ENCODE assay signal across 30 mouse cellular contexts in the genomic region with DNA sequence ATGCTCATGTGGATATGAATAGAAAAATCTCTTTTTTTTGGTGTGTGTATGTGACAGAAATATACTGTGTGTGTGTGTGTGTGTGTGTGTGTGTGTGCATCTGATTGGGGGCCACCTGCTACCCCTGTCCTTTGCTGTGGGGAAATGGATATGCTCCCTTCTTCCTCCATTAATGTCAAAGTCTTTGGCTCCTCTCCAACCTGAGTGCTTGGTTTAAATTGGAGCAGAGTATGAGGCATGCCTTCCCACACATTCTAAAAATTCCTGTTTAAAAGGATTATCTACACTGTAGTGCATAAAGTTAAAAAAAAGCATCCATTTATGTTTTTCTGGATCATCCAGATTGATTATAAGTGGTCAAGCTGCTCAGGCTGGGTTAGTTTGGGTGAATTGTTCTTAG.
DNase-seq lines count a peak whose midpoint lies in the region; ATAC-seq and TF ChIP-seq lines count a peak whose summit lies in the region.
"Had no signal": no experiment of that assay in that cellular context is flagged by ENCODE, and none has a peak within 500 bp of the region (broad histone marks: within the 10 kb centered on the region; RNA-seq: fewer than 3 reads in every experiment).

No protein-coding gene starts in this region.

- no peak for TF ChIP-seq CTCF in heart, adult 2 months (IDR thresholded peaks at IDR 0.05)

- H3K9me3 ChIP-seq in embryonic facial prominence, embryonic 14.5 days (ENCODE audit: control insufficient read depth, low read length) = no peaks in the 10 kb centered on the region
- H3K9me3 ChIP-seq: embryonic facial prominence, embryonic 12.5 days; forebrain, embryonic 12.5 days; limb, embryonic 15.5 days; liver, embryonic 13.5 days; midbrain, embryonic 10.5 days; midbrain, embryonic 15.5 days had no signal

- H3K4me2 ChIP-seq in embryonic facial prominence, embryonic 14.5 days (ENCODE audit: low read depth, low read length) = no peak overlapping the region
- H3K4me2 ChIP-seq: embryonic facial prominence, embryonic 12.5 days; forebrain, embryonic 12.5 days; limb, embryonic 15.5 days; liver, embryonic 13.5 days; midbrain, embryonic 15.5 days had no signal

- no peaks in the 10 kb centered on the region; the same call in none of the 2 replicates for H3K4me1 ChIP-seq in heart, adult 2 months (ENCODE audit: control insufficient read depth, insufficient read depth, low read length)
- no peaks in the 10 kb centered on the region for H3K4me1 ChIP-seq in embryonic facial prominence, embryonic 14.5 days (ENCODE audit: control insufficient read depth, insufficient read depth, low read length)
- H3K4me1 ChIP-seq: embryonic facial prominence, embryonic 12.5 days; forebrain, embryonic 12.5 days; limb, embryonic 15.5 days; liver, embryonic 13.5 days; midbrain, embryonic 10.5 days; midbrain, embryonic 15.5 days had no signal

- H3K9ac ChIP-seq in heart, adult 2 months (ENCODE audit: low read depth, low read length) = no peak overlapping the region
- H3K9ac ChIP-seq in embryonic facial prominence, embryonic 14.5 days (ENCODE audit: low read depth, low read length) = no peak overlapping the region
- H3K9ac ChIP-seq: embryonic facial prominence, embryonic 12.5 days; forebrain, embryonic 12.5 days; forebrain, postnatal 0 days; limb, embryonic 15.5 days; liver, embryonic 13.5 days; midbrain, embryonic 15.5 days had no signal

- H3K27me3 ChIP-seq in heart, adult 2 months (ENCODE audit: control insufficient read depth, insufficient read depth, low read length) = no peaks in the 10 kb centered on the region
- H3K27me3 ChIP-seq in embryonic facial prominence, embryonic 14.5 days (replicated peaks; ENCODE audit: control insufficient read depth, insufficient read depth, low read length) = no peaks in the 10 kb centered on the region
- H3K27me3 ChIP-seq: embryonic facial prominence, embryonic 12.5 days; forebrain, embryonic 12.5 days; limb, embryonic 15.5 days; liver, embryonic 13.5 days; midbrain, embryonic 15.5 days had no signal

- no peak overlapping the region for H3K4me3 ChIP-seq in heart, adult 2 months
- H3K4me3 ChIP-seq in embryonic facial prominence, embryonic 14.5 days (ENCODE audit: low read depth, low read length) = no peak overlapping the region
- H3K4me3 ChIP-seq: embryonic facial prominence, embryonic 12.5 days; erythroblast, embryonic 14.5 days; forebrain, embryonic 12.5 days; limb, embryonic 15.5 days; liver, embryonic 13.5 days; midbrain, embryonic 10.5 days; midbrain, embryonic 15.5 days had no signal

- no peak for ATAC-seq in embryonic facial prominence, embryonic 14.5 days (ENCODE audit: low read depth)
- no peak for ATAC-seq in megakaryocyte, adult 5-6 weeks (ENCODE audit: poor library complexity, severe bottlenecking)
- ATAC-seq: activated CD4-positive, CD25-positive, alpha-beta regulatory T cell, adult 4 months; forebrain, postnatal 0 days; hindbrain, embryonic 16.5 days; midbrain, embryonic 15.5 days had no signal

- TF ChIP-seq POLR2A in heart, adult 2 months (IDR thresholded peaks at IDR 0.05; ENCODE audit: insufficient read depth, low read depth, low read length) = no peak

- peaks cover 5% of the 10 kb centered on the region for H3K36me3 ChIP-seq in heart, adult 2 months (ENCODE audit: control insufficient read depth, insufficient read depth, low read length)
- no peaks in the 10 kb centered on the region for H3K36me3 ChIP-seq in embryonic facial prominence, embryonic 14.5 days (ENCODE audit: control insufficient read depth, insufficient read depth, low read length)
- H3K36me3 ChIP-seq: embryonic facial prominence, embryonic 12.5 days; forebrain, embryonic 12.5 days; limb, embryonic 15.5 days; liver, embryonic 13.5 days; midbrain, embryonic 10.5 days; midbrain, embryonic 15.5 days had no signal

- TF ChIP-seq EP300 in heart, adult 2 months (IDR thresholded peaks at IDR 0.05; ENCODE audit: insufficient read depth, low read depth, low read length) = no peak

- H3K27ac ChIP-seq in heart, adult 2 months = peak overlapping the region; percentile 62
- no peak overlapping the region for H3K27ac ChIP-seq in embryonic facial prominence, embryonic 14.5 days (replicated peaks; ENCODE audit: low read depth, low read length)
- H3K27ac ChIP-seq: embryonic facial prominence, embryonic 12.5 days; forebrain, embryonic 12.5 days; kidney, postnatal 0 days; limb, embryonic 15.5 days; liver, embryonic 13.5 days; midbrain, embryonic 10.5 days; midbrain, embryonic 15.5 days had no signal

- H3K79me2 ChIP-seq in heart, adult 2 months (replicated peaks; ENCODE audit: control insufficient read depth, insufficient read depth, low read length) = no peaks in the 10 kb centered on the region

- DNase-seq in heart, adult 2 months = no peak
- DNase-seq in heart, postnatal 25 days (ENCODE audit: low spot score) = no peak
- DNase-seq in retina, postnatal 1 day = peak; percentile 17
- DNase-seq in retina, embryonic 14.5 days (ENCODE audit: low spot score) = no peak
- peak; percentile 82 for DNase-seq in brain, adult 2 months (ENCODE audit: low read depth, low spot score)
- peak; percentile 30 for DNase-seq in embryonic facial prominence, embryonic 14.5 days (ENCODE audit: low spot score)
- DNase-seq: adrenal gland, adult 2 months; B cell, adult 2 months; cerebellum, adult 11 months; cerebellum, adult 9-10 months; cerebellum, postnatal 36 days; forebrain, postnatal 0 days; heart, postnatal 14 days; kidney, adult 8-10 months; kidney, postnatal 4 days; liver, embryonic 13.5 days; lung, adult 2 months; lung, postnatal 14 days; spleen, adult 18-20 months; thymus, postnatal 4 days had no signal

- intact Hi-C loops in heart, adult 2 months (cut with DNase I) = loop anchor here (1.0 kb wide), 1 partner anchor 15 kb away; no protein-coding TSS in a partner anchor
- intact Hi-C loops in heart, postnatal 25 days (cut with DNase I) = no loop called here

Comparison
In these comparisons a context has a peak if more than half of its experiments do, and no peak if none do; other contexts are left out.
1. DNase-seq: peak in retina, postnatal 1 day (single experiment), brain, adult 2 months (single experiment) and embryonic facial prominence, embryonic 14.5 days (single experiment); none in heart, adult 2 months (0 of 2), heart, postnatal 25 days (single experiment) and retina, embryonic 14.5 days (single experiment).